Comparison of ENCODE assay signal across 9 mouse cellular contexts in genomic region chr11:102428981-102429540, GRCm38 (mm10). TPM values are rescaled to one million over a fixed set of nuclear protein-coding genes. Genes with fewer than 3 reads are reported as not detected.
DNase-seq lines count a peak whose midpoint lies in the region; ATAC-seq and TF ChIP-seq lines count a peak whose summit lies in the region.
"Had no signal": no experiment of that assay in that cellular context is flagged by ENCODE, and none has a peak within 500 bp of the region (broad histone marks: within the 10 kb centered on the region; RNA-seq: fewer than 3 reads in every experiment).

No protein-coding gene starts in this region.

- no peak overlapping the region for H3K27ac ChIP-seq in left cerebral cortex, adult 2 months
- H3K27ac ChIP-seq in midbrain, postnatal 0 days (ENCODE audit: low read depth, low read length), result no peak overlapping the region

- H3K9me3 ChIP-seq in midbrain, postnatal 0 days (ENCODE audit: low read length), result no peaks in the 10 kb centered on the region

- no peaks in the 10 kb centered on the region for H3K27me3 ChIP-seq in midbrain, postnatal 0 days (ENCODE audit: insufficient read depth, low read length)

- 67% methylated on average over 8 of the region's 8 CpGs for WGBS in midbrain, postnatal 0 days

- no peak for TF ChIP-seq CTCF in left cerebral cortex, adult 2 months (IDR thresholded peaks at IDR 0.05)
- no peak for TF ChIP-seq CTCF in midbrain, postnatal 0 days (IDR thresholded peaks at IDR 0.05)

- H3K4me1 ChIP-seq in midbrain, postnatal 0 days (ENCODE audit: insufficient read depth, low read length), result peaks cover 5% of the 10 kb centered on the region; the same call in 1 of the 2 replicates

- ATAC-seq in midbrain, postnatal 0 days (ENCODE audit: low FRiP score), result no peak

- H3K4me3 ChIP-seq in left cerebral cortex, adult 2 months, result peak overlapping the region; percentile 67
- H3K4me3 ChIP-seq in midbrain, postnatal 0 days (ENCODE audit: low read depth, low read length), result no peak overlapping the region

- intact Hi-C loops in left cerebral cortex, adult 2 months (cut with DNase I), result no loop called here

- DNase-seq in cerebellum, adult 11-12 months, result peak; percentile 37
- DNase-seq in cerebellum, postnatal 14 days, result no peak
- no peak for DNase-seq in left cerebral cortex, adult 2 months (ENCODE audit: extremely low spot score in 1 of 2, low spot score in 2 of 2)
- no peak for DNase-seq in left cerebral cortex, adult 18-20 months (ENCODE audit: low spot score in 2 of 2)
- DNase-seq in induced T-regulatory cell, adult 2 months (ENCODE audit: low read depth), result peak; percentile 47
- DNase-seq in midbrain, postnatal 0 days (ENCODE audit: low spot score), result no peak
- DNase-seq in ovary, postnatal 36 days (ENCODE audit: low spot score), result no peak
- no peak for DNase-seq in kidney, postnatal 4 days

- 0 out of 2 replicates have a peak, but pooled peaks cover 7% of the 10 kb centered on the region for H3K36me3 ChIP-seq in midbrain, postnatal 0 days (ENCODE audit: insufficient read depth, low read length)

- H3K9ac ChIP-seq in midbrain, postnatal 0 days (replicated peaks; ENCODE audit: low read length, poor library complexity, severe bottlenecking), result no peak overlapping the region

- peak overlapping the region; percentile 96; the same call in 1 of the 2 replicates for H3K4me2 ChIP-seq in midbrain, postnatal 0 days (ENCODE audit: low read depth, low read length, poor library complexity, severe bottlenecking)

RNA-seq across cellular contexts. Expression of gene Grn, which starts 1.1 kb away (rescaled TPM):
- 10 to 100 TPM; 58.1 to 66.2 TPM for total RNA-seq in left cerebral cortex, adult 2 months (2021)
- 10 to 100 TPM; 55.8 to 58.9 TPM for total RNA-seq in left cerebral cortex, adult 18-20 months (2021)
- total RNA-seq in midbrain, postnatal 0 days (2014; rRNA removed), result 74.2 and 78.0 TPM in 2 replicates
- 90.4 and 91.7 TPM in 2 replicates for polyA plus RNA-seq in midbrain, postnatal 0 days (2015; fragmentation: Nextera tagmentation; extraction: Ambion mirVana)

RNA-seq across cellular contexts. Expression of gene Fam171a2, which starts 18.4 kb away (rescaled TPM):
- 100 to 1,000 TPM; 117 to 123 TPM for total RNA-seq in left cerebral cortex, adult 2 months (2021)
- 100 to 1,000 TPM; 113 to 133 TPM for total RNA-seq in left cerebral cortex, adult 18-20 months (2021)
- total RNA-seq in midbrain, postnatal 0 days (2014; rRNA removed), result 584 and 605 TPM in 2 replicates
- 22.5 and 25.4 TPM in 2 replicates for polyA plus RNA-seq in midbrain, postnatal 0 days (2015; fragmentation: Nextera tagmentation; extraction: Ambion mirVana)

RNA-seq across cellular contexts. Expression of gene Slc25a39, which starts 21.3 kb away (rescaled TPM):
- total RNA-seq in left cerebral cortex, adult 2 months (2021), result 10 to 100 TPM; 65.7 to 68.6 TPM
- 10 to 100 TPM; 60.6 to 73.2 TPM for total RNA-seq in left cerebral cortex, adult 18-20 months (2021)
- total RNA-seq in midbrain, postnatal 0 days (2014; rRNA removed), result 139 and 176 TPM in 2 replicates
- 132 and 148 TPM in 2 replicates for polyA plus RNA-seq in midbrain, postnatal 0 days (2015; fragmentation: Nextera tagmentation; extraction: Ambion mirVana)

RNA-seq across cellular contexts. Expression of gene Rundc3a, which starts 35.9 kb away (rescaled TPM):
- total RNA-seq in left cerebral cortex, adult 2 months (2021), result 100 to 1,000 TPM; 505 to 522 TPM
- 100 to 1,000 TPM; 477 to 484 TPM for total RNA-seq in left cerebral cortex, adult 18-20 months (2021)
- total RNA-seq in midbrain, postnatal 0 days (2014; rRNA removed), result 379 and 397 TPM in 2 replicates
- polyA plus RNA-seq in midbrain, postnatal 0 days (2015; fragmentation: Nextera tagmentation; extraction: Ambion mirVana), result 127 and 133 TPM in 2 replicates
- total RNA-seq: megakaryocyte progenitor cell, adult 5-6 weeks had no signal

RNA-seq across cellular contexts. Expression of gene Itga2b, which starts 40.9 kb away (rescaled TPM):
- total RNA-seq in left cerebral cortex, adult 2 months (2021), result 1 to 10 TPM; 2.5 to 4.1 TPM
- 1 to 10 TPM; 3.3 to 3.9 TPM for total RNA-seq in left cerebral cortex, adult 18-20 months (2021)
- total RNA-seq in midbrain, postnatal 0 days (2014; rRNA removed), result 2.6 and 4.7 TPM in 2 replicates
- 15.4 and 15.5 TPM in 2 replicates for polyA plus RNA-seq in midbrain, postnatal 0 days (2015; fragmentation: Nextera tagmentation; extraction: Ambion mirVana)

Comparison
In these comparisons a context has a peak if more than half of its experiments do, and no peak if none do; other contexts are left out.
1. DNase-seq: peak in cerebellum, adult 11-12 months (single experiment) and induced T-regulatory cell, adult 2 months (single experiment); none in cerebellum, postnatal 14 days (0 of 2), left cerebral cortex, adult 2 months (0 of 2), left cerebral cortex, adult 18-20 months (0 of 2), midbrain, postnatal 0 days (single experiment), ovary, postnatal 36 days (single experiment) and kidney, postnatal 4 days (0 of 2).